Mouse (Mus musculus): ENCODE measurements at regions not wholly inside any gene's neighbourhood (a gene's known extent, or its start where the extent isn't known, plus 50 kb on each side); places are given as distances from the start of the nearest gene placed in this dataset.

DNA sequence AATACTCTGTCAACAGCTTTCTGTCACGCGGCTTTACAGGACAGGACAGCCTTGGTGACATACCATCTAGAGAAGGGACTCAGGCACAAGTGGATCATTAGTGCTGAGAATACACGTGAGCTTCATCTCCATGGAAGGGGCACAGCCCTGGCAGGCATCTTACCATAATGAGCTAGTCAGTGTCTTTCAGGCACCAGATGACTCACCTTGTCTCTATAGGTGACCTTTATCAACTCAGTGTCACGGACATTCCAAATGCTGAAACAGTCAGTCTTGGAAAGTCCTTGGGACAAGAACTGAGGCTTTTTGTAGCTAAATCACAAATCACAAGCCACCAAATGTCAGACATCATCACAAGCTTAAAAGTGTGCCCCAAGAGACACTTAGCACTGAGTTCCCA lies 610.5 kb upstream of the Camk1g start:
- ChIA-PET POLR2A (interaction anchor here in 1 of 4 experiments (0.8 kb wide), 1 partner anchor 22 kb away, joined by 3 read pairs; no protein-coding TSS in a partner anchor), CTCF (interaction anchor here in 1 of 4 experiments (0.5 kb wide), 1 partner anchor 726 kb away, joined by 3 read pairs; no protein-coding TSS in a partner anchor)

- ChIA-PET POLR2A (no interaction called here), CTCF (no interaction called here)
These were observed 601.4 kb upstream of the Camk1g start for GRCm38 (mm10) chr1:193971537-193971936.

DNA sequence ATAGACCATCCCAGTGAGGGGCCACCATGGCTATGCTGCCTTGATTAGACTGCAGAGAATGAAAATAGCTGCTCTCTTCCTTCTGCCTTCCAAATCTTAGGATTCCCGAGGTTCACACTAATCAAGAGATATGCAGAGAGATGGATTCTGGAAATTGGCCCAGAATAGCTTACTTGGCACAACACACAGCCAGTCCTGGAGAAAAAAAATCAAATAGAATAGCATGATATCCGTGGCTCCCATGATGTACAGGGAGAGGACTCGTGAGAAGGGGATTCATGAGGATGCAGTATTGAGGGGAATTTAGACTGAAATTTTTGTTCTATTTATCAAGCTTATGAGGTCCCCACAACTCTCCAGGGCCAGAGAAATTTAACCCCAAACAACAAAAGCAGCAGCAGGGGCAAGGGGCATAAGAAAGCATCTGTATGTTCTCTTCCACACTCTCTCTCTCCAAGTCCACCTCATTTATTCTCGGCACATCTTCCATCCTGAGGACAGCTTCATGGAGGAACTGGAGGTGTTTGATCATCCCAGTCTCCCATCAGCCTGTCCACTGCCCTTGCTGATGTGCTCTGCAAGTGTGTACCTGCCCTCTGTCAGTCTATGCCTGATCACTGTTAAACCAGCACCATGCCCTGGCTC lies 599.3 kb upstream of the Camk1g start:
- CTCF ChIA-PET = no interaction called here

GRCm38 (mm10) chr1:193967957-193968926 lies 598.1 kb upstream of the Camk1g start:
- CTCF ChIA-PET = no interaction called here
- POLR2A ChIA-PET = no interaction called here

More for the DNA sequence above, 599.3 kb upstream of the Camk1g start:
- POLR2A ChIA-PET = no interaction called here

DNA sequence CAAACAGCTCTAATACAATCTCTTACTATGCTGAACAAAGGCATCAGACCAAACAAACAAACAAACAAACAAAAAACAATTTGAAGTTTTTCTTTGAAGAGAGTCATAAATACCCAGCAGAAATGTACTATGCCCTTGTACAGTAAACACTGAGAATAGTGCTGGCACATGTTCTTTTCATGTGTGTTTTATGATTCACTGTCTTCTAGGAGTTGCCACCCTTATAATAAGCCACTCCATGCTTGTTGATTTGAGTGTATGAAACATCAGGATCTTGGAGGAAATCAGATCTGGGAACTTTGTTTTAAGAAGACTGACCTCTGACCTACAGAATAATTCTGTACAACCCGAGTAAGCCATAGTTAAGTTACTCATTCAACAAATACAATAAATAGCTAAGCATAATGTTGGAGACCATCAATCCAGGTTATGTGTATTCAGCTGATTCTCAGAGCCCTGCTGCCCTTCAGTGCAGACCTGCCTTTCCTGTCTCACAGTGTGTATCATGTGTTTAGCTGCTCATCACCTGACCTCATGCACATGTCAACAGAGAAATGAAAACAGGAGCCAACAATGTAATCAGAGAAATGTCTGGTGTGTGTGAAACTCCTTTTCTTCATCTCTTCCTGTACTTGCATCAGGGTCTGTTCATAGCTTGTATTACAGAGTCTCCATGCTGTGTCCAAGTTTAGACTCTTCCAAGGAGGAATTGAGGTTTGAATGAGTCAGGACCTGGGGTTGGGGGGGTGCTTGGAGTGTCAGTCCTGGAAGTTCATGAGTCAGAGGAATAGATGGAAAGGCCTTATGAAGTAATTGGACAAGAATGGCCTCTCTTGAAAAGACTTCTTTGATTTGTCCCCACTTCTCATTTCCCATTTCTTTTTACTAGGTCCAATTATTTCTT lies 596.8 kb upstream of the Camk1g start:
- ChIA-PET POLR2A (no interaction called here), CTCF (no interaction called here)

DNA sequence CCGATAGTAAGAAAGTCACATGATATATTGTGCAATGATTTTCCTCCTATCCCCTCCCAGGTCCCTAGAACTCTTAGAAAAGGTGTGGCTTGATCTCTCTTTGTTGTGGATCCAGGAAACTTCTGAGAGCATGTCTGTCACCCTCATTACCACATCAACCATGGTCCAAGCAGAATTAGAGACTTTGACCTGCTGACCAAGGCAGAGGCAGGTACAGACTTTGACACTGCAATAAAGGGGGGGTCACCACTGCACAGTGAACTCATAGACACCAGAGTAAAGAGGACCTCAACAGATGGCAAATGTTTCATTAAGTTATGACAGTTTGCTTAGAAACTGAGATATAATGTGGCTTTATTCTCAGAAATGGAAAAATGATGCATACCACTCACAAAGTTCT lies 595.2 kb upstream of the Camk1g start:
- CTCF ChIA-PET = no interaction called here
- POLR2A ChIA-PET = no interaction called here

DNA sequence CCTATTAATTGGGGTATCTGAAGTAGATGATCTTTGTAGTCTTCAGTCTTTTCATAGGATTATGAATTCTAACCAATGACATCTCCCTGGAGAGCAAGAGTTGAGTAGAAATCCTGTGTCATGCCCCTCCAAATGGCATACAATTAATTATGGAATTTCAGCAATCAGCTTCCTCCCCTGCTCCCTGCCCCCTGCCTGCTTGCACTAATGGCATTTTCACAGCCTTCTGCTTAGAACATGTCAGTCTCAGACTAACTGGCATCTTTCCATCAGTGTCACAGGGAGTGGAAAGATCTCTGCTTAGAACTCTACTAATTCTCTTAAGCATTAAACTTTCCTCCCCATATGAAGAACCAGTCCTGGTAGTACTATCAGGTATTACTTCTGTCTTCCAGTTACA lies 581.8 kb upstream of the Camk1g start:
- CTCF ChIA-PET = no interaction called here
- POLR2A ChIA-PET = no interaction called here

DNA sequence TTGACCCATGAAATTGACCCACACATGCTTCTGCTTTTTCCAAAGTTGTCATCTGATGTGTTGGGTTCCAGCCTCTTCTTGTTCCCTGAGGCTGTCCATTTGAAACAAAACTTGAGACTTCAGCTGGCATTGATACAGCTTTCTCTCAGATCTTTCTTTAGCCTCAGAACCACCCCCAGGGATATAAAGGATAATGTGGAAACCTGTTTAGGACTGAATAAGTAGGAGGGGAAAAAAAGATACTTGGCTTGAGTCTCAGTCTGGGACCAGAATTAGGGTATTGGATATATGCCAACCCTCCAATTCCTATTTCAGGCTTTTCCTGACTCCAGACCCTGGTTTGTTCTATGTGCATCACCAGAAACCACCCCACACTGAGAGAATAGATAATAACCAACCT lies 579.7 kb upstream of the Camk1g start:
- ChIA-PET POLR2A (no interaction called here), CTCF (no interaction called here)

DNA sequence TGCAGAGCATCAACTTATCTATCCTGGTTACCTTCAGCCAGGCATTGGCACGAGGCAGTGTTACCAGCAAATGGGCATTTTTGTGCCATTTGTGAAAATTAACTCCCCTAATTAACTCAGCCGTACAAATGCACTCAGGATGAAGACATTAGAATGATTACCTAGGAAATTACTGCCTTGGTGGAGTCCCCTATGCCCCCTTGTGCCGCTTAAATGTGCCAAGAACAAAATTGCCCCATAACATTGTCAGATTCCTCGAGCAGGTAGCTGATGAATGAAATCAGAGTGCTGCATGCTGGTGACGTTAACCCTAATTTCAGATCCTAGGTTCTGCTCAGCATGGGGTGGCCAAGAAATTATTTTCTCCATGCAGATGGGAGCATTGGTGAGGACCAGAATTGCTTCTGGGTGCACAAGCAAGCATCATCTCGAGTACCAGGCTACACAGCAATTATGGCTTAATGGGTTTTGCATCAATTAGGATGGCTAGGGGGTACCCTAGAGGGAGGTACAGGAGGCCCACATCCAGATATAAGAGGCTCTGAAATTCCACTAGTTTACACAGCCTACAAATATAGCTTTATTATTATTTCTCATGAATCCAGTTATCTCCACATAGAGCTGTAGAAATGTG lies 577.0 kb upstream of the Camk1g start:
- POLR2A ChIA-PET = no interaction called here
- CTCF ChIA-PET = no interaction called here

DNA sequence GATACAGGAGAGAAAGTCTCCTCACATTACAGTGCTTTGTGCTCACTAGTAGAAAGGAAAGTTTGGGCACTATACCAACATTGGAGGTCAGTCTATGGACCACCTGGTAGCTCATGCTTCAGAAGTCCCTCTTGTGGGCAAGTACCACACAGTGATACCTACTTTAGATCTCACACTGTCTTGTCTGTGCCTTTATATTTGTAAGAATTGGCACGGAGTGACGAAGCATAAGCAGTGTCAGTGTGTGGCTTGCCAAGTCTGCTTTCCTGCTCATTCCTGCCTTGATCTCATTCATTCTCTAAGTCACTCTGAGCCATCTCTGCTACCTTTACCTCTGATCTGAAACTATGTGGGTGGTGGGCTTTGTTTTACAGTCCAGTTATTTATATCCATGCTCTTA lies 565.9 kb upstream of the Camk1g start:
- CTCF ChIA-PET = no interaction called here
- POLR2A ChIA-PET = no interaction called here

DNA sequence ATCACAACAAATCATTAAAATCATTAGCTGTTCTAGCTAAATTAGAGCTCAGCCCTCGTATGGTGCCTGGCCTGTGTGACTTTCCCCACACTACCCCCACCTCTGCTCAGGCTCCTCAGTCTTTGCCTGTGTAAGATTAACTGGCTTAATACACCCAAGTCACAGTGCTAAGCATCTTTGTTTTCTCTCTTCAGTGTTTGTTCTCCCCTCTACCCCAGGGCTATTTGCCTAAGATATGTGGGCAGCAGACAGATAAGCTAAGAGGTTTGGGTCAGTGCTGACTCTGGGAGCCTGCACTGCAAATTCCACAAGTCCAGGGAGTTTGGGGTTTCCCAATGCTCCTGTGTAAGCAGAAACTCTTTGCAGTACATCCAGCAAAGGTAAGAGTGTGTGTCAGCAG lies 564.2 kb upstream of the Camk1g start:
- POLR2A ChIA-PET = no interaction called here
- CTCF ChIA-PET = interaction anchor here in 1 of 4 experiments (0.6 kb wide), 1 partner anchor 475 kb away, joined by 3 read pairs; no protein-coding TSS in a partner anchor

DNA sequence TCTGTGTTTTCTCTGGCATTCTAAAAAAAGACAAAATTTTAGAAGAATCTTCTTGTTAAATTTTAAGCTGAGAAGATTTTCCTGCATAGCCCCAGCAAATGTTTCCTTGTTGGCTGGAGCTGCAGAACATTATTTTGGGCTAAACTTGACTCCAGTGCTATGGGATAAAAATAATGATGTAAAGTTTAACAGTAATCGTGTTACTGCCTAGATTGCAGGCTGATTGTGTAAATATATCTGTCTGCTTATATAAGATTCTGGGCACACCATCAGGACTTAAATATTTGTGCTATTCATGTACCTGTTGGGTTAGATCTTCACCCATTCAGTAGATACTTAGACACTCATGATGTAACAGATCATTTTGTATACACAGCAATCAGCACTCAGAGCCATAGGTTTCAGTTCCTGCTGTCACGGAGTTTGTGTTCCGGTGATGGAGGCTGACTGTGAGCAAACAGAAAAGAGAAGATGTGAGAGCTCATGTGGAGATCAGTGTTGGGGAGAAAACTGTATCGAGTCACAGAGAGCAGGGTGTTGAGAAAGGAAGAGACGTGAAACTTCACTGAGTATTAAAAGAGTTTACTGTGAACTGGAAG lies 561.1 kb upstream of the Camk1g start:
- POLR2A ChIA-PET = no interaction called here
- CTCF ChIA-PET = no interaction called here

- CTCF ChIA-PET = no interaction called here
These were observed 558.5 kb upstream of the Camk1g start for GRCm38 (mm10) chr1:193928607-193929006.

GRCm38 (mm10) chr1:193922756-193923155 lies 552.7 kb upstream of the Camk1g start:
- CTCF ChIA-PET = no interaction called here
- POLR2A ChIA-PET = no interaction called here

More at GRCm38 (mm10) chr1:193928607-193929006, 558.5 kb upstream of the Camk1g start:
- POLR2A ChIA-PET = no interaction called here

- CTCF ChIA-PET = no interaction called here
- POLR2A ChIA-PET = interaction anchor here in 2 of 4 experiments (0.6 to 1.3 kb wide), 2 partner anchors 9 to 705 kb away, joined by 3 to 7 read pairs; no protein-coding TSS in a partner anchor
These were observed 549.1 kb upstream of the Camk1g start for GRCm38 (mm10) chr1:193919243-193919642.

DNA sequence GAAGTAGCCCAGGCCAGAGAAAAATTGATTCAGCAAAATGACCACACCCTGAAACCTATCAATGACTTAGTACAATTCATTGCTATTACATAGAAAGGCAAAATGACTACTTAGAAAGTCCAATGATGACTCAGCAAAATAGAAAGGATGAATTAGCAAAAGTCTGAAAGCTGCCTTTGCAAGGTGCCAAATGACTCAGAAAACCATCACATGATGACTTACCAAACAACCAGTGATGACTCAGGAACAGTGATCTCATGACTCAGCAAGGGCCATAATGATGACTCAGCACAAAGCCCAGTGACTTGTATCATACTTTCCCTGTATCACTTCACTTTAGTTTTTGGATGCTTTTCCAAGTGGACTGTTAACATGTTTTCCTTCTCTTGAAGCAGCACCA lies 535.6 kb upstream of the Camk1g start:
- POLR2A ChIA-PET = no interaction called here
- CTCF ChIA-PET = no interaction called here

GRCm38 (mm10) chr1:193894072-193894471 lies 524.0 kb upstream of the Camk1g start:
- CTCF ChIA-PET = no interaction called here
- POLR2A ChIA-PET = no interaction called here

- CTCF ChIA-PET = no interaction called here
These were observed 506.4 kb upstream of the Camk1g start for GRCm38 (mm10) chr1:193876540-193876939.

DNA sequence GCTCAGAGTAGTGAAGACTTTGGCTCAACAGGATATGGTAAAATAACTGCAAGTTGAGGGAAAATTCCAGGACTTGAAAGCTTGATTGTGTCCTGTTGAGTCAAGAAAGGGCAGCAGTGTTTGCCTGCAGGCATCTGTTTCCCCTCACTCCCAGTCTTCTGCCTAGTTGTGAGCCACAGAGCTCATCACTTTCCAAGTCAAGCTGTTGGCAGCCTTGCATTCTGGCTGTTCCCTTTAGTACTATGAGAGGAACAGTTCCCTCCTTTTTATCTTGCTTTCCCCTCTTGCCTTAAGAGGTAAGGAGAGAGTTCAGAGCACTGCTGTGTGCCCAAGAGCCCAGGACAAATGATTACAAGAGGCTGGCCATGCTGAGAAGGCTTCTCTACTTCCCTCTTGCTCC lies 506.0 kb upstream of the Camk1g start:
- CTCF ChIA-PET = no interaction called here
- POLR2A ChIA-PET = no interaction called here

More at GRCm38 (mm10) chr1:193876540-193876939, 506.4 kb upstream of the Camk1g start:
- POLR2A ChIA-PET = no interaction called here

All from embryonic stem cell, embryonic (primary cell).